Mouse (Mus musculus): ENCODE data around the gene Gdf5.
A peak's percentile ranks its signal among the peaks of the same experiment; 100 is the strongest.

Gdf5 gene

DNA sequence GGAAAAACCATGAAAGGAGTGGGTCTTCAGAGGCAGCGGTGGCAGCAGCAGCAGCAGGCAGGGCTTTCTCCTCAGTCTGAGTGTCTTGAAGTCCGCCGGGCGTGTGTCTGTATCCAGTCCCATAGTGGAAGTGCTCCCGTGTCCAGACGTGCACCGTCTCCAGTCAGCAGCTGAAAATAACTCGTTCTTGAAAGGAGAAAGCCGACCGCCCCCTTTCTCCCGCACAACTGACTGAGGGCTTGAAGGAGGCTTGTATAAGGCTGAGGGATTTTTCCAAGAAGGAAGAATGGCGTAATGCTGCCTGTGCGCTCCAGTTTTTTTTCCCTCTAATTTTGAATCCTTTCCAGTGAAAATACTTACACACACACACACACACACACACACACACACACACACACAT lies at the start of gene Gdf5:
Gdf5 (minus strand) TSS at position 244 of the 400 bp plus-strand sequence.
- DNase-seq: no peak

DNA sequence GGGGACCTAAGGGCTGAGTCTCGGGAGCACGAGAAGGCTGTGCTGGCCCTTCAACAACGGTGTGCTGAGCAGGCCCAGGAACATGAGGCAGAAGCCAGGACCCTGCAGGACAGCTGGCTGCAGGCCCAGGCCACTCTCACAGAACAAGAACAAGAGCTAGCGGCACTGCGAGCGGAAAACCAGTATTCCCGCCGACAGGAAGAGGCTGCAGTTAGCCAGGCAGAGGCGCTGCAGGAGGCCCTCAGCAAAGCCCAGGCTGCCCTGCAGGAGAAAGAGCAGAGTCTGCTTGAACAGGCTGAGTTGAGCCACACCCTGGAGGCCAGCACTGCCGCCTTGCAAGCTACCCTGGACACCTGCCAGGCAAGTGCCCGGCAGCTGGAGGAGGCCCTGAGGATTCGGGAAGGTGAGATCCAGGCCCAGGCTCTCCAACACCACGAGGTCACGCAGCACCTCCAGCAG lies 46.7 kb upstream of the Gdf5 start:
- DNase-seq: no peak

DNA sequence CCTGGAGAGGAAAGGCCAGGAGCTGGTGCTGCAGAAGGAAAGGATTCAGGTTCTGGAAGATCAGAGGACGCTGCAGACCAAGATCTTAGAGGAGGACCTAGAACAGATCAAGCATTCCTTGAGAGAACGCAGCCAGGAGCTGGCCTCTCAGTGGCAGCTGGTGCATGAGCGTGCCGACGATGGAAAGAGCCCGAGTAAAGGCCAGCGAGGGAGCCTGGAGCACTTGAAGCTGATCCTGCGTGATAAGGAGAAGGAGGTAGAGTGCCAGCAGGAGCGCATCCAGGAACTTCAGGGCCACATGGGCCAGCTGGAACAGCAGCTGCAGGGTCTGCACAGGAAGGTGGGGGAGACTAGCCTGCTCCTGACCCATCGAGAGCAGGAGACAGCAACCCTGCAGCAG lies 46.0 kb upstream of the Gdf5 start:
- DNase-seq: no peak

DNA sequence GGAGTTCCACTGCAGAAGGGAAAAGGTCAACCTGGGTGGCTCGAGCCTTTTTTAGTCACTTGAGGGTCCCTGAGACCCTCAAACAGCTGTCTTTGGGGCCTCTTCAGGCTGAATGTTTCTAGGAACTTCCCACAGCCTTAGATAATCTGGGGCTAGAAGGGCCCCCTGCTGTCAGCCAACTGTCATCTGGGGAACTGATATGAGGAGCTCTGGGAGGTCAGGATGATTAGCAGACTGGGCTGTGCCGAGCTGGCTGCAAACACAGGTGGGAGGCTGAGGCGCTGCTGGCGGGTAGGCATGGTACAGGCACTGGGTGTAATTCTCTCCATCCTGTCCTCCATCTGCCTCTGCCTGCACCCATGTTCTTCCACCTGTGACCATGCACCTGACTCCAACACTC lies 43.9 kb upstream of the Gdf5 start:
- peak; percentile 23 for DNase-seq

DNA sequence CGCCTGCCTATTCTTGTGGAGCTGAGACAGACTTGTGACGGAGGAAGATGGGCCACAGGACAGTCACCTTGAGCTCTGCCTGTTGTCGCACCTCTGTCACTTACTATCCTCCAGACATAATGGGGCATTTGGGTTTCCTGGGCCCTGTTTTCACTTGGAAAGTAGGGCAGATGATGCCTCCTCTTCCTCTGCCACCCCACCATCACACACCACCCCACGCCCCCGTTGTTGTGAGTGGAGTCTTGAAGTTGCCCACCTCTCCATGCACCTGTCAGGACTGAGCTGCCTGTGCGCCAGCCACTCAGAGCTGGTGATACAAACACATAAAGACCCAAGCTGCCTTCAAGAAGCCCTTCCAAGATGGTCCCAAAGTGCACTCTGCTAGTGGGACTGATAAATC lies 42.0 kb upstream of the Gdf5 start:
- DNase-seq: peak; percentile 54

DNA sequence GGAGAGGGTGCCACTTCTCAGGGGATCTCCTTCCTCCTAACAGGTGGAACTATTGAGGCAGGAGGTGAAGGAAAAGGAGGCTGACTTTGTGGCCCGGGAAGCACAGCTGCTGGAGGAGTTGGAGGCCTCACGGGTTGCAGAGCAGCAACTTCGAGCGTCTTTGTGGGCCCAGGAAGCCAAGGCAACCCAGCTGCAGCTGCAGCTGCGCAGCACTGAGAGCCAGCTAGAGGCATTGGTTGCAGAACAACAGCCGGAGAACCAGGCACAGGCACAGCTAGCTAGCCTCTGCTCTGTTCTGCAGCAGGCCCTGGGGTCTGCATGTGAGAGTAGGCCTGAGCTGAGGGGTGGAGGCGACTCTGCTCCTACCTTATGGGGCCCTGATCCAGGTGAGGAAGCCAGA lies 40.6 kb upstream of the Gdf5 start:
- peak; percentile 84 for DNase-seq

DNA sequence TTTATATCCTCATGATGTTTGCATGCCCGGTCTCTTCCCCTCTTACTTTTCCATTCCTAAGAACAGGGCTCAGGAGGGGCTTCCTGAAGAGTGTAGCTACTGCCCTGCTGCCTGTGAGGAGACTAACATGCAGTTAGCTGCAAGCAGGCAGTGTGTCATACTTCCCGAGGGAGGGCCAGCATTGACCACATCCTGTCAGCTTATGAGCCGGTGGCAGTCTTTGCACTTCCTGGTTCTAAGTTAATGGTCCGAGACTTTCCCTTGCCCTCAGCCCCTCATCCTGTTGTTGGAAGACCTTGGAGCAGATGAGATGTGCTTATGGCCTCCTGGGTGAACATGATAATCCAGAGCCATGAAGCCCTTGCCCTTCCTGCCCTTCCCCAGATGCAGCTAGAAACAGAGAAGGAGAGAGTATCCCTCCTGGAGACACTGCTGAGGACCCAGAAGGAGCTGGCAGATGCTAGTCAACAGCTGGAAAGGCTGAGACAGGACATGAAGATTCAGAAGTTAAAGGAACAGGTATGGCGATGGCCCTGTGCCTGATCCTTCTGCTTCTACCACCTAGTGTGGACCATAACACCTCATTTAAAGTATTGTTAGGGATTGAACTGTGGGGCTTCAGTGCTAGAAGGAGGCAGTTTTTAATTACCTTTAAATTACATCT lies 34.3 kb upstream of the Gdf5 start:
- DNase-seq: peak; percentile 68

DNA sequence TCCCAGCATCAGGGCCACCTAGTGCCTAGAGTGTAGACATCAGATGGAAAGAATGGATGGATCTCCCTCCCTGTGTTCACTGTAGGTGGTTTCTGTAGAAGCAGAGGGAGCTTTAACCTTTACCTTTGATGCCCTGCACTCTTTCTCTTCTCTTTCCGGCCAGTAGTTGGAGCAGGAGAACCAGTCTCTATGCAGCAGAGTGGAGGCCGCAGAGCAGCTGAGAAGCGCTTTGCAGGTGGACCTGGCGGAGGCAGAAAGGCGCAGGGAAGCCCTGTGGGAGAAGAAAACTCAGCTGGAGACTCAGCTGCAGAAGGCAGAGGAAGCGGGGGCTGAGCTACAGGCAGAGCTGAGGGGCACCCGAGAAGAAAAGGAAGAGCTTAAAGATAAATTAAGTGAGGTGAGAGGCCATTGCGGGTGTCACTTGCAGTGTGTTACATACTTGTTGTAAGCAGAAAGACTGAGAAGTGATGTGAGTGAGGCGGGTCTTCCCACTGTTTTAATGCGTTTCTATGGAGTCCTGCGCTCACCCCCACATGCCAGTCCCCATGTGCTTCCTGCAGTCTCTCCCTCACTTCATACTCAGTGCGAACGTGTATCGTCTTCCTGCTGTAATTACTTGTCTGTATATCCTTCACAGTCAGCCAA lies 29.0 kb upstream of the Gdf5 start:
- DNase-seq: peak; percentile 75

DNA sequence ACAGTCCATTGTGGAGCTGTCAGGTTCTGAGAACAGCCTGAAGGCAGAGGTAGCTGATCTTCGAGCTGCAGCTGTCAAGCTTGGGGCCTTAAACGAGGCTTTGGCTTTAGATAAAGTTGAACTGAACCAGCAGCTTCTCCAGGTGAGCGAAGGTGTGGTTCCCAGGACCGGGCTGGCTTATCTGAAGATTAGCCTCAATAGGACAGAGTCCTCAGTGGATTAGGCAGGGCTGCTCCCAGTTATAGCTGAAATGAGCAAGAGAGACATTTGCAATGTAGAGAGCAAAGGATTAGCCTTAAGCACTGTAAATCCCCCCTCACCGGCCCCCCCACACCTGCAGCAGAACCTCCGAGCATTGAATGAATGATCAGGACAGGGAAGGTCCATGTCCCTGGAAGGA lies 28.2 kb upstream of the Gdf5 start:
- no peak for DNase-seq

DNA sequence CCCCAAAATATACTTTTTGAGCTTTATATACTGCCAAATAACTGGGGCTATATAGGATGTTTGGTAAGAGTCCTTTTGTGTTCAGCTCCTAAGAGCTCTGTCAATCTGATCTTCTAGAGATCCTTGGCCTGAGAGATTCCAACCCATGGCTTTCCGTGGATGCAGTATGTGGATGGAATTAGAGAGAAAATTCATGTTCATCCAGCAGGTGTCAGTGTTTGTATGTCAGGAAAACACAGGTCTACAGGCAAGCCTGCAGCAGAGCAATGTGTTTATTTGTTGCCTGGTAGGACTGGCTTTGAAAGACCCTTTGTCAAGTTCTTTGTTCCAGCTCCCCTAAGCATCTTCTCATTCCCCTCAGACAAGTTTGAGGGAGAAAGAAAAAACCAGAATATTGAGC lies 17.8 kb upstream of the Gdf5 start:
- peak; percentile 18 for DNase-seq

DNA sequence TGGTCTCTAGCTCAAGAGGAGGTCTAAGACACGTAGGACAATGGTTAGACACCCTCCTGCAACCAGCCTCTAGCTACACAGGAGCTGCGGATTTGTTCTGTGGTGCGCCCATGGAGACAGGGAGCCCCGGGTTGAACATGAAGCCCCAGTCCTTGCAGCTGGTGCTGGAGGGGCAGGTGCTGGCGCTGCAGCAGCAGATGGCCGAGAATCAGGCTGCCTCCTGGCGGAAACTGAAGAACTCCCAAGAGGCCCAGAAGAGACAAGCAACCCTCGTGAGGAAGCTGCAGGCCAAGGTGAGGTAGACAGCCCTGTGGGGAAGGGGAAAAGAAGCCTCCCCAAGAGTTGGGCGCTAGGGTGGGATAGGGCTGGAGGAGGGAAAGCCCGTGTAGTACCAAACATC lies 16.7 kb upstream of the Gdf5 start:
- no peak for DNase-seq

DNA sequence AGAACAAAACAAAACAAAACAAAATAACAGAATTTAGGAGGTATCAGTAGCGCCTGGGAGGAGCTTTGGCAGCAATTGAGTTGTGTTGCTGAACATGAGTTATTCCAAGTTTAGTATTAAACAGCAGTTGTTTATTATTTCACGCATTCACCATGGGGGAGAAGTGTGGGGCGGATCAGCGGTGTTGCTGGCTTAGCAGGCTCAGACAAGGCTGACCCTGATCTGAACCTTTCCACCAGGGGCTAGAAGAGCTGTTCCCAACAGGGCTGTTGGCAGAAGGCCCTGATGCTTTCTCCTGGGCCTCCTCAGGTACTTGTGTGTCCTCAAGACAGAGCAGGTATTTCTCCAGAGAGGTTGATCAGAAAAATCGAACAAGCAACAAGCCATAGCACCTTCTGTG lies 14.8 kb upstream of the Gdf5 start:
- DNase-seq: no peak

DNA sequence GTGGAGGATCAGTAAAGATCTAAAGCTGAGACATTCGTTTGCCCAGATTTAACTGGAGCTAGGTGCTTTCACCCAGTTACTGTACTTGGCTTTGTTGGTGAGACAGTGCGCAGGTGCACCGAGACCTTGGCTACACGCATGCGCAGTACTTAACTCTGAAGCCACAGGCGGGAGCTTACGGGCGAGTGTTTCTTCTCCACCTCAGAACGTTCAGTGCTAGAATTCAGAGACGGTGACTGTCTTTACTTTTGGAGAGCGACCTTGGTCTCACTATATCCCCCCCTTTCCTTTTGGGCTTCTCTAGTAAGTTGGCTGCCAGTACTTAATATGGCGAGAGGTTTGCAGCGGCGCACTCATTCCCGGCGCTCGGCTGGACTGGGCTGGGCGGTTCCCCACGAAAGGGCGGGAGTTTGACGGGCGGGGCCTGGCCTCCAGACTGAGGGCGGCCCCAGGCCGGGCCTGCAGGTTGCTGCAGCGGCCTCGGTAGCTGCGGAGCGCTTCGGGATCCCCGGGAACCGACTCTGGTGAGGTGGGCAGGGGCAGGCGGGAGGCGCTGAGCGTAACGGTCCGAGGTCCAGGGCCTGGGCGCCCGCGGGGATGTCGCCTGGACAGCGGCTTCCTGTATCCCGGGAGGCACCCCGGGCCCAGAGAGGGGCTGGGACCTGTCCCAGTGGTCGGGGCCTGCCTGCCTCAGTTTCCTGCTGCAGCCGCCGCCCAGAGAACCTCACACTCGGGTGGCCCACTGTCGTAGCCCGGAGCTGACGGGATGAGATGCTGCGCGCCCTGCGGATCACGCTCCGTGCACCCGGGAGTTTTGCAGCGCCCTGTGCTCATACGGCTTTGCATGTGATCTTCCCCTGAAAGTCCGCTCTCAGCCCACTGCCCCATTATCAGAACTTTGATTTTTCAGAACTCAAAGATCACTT lies 11.2 kb upstream of the Gdf5 start, which contains the start of gene Cep250:
Cep250 (plus strand) TSS at position 325 of the 926 bp plus-strand sequence.
- peak; percentile 88 for DNase-seq

DNA sequence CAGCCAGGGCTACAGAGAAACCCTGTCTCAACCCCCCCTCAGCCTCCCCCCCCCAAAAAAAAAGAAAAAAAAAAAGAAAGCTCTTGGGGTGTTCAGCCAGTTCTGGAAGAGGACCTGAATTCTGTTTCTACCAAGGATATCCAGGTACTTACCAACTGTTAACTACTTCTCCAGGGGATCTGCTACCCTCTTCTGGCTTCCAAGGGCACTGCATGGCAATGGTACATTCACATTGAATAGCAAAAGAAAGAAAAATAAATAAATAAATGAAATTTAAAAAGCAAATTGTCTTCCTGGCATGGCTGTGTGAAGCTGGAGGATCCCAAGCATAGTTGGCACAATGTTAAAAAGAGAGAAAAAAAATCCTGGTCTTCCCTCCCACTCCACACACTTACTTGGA lies 6.8 kb upstream of the Gdf5 start:
- DNase-seq: peak; percentile 60

DNA sequence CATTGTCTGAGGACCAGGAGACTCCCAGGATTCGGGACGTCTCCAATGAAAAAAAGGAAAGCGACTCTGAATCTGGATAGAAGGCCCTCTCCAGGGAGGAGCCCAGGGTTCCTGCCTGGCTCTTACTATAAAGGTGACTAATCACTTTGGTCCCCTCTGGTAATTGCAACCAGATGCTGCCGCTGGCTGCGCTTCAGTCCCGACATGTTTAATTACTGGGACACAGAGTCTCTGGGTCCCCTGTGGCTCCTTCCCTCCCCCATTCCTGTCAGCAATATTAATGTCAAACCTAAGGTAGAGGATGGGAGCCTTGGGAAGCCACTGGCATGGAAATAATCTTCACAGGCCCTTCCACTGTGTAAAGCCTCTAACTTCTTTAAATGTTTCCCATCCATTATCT lies 4.2 kb upstream of the Gdf5 start:
- no peak for DNase-seq

DNA sequence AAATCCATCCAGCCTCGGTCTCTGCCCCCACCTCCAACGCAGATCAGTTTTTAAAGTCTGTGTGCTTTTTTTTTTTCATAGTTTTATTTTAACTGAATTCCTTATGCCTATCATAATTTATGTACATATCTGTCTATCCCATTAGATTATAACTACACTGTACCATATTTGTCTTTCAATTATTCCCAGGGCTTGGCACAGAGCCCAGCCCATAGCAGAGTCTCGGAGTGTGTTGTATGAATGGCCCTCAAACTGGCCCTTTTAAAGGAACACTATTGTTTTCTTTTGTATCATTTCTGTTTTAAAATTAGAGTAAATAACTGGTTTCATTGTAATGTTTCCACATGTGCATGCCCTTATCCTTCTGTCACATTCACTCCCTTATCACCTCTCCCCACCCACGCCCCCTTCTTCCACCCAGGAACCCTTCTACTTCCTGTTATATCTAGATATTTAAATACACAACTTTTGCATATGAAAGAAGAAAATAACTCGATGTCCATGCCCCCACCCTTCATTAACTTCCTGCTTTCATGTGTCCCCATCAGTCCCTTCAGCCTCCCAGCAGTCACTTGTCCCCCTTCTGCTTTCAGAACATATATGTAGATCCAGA lies 2.3 kb upstream of the Gdf5 start:
- DNase-seq: no peak

DNA sequence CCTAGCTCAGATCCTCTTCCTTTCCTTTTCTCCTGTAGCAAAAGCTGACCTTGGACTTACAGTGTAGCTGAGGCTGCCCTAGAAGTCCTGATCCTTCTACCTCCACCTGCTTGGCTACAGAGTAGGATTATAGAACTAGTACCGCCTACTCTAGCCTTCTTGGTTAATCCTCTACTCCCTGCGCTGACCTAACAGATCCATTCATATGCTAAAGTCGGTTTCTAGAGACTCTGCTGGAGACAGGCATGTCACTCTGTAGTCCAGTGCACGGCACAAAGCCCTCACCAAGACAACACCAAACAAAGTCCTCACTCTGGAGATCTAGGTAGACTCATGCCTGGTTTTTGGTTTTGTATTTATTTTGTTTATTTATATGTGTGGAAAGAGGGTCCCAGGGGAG lies 1.3 kb upstream of the Gdf5 start:
- no peak for DNase-seq

DNA sequence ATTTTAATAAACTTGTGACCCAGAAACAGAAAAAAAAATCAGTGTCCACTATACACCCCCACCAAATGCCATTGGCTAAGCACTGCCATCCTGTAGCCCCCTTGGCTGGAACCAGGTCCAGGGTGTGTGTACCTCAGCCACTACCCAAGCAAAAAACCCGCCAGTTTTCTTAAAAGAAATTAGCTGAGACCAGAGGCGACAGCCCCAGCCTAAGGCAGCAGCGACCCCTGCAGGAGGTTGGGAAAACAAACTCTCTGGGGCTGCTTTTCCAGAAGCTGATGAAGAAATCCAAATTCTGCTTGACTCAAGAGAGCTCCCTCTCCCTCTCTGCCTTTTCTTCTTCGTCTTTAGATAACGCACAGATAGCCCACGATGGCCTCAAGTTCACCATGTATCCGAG lies 902 bp upstream of the Gdf5 start:
- DNase-seq: peak; percentile 70

DNA sequence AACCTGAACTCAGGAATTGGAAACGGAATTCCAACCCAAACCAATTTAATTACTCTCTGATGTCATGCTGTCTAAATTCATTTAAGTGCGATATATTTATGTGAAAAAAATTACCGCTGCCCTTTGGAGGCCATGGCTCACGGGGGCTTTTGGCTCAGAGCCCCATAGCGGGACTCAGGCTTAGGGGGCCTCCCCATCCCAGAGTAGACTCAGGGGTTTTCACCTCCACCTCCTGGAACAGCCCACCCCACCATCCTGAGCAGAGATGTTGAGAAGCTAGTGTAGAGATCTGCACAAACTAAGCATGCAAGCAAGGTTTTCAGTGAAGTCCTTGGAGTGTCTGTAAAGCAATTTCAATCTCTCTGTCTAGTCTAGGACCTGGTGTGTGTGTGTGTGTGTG lies 413 bp upstream of the Gdf5 start:
- DNase-seq: no peak

DNA sequence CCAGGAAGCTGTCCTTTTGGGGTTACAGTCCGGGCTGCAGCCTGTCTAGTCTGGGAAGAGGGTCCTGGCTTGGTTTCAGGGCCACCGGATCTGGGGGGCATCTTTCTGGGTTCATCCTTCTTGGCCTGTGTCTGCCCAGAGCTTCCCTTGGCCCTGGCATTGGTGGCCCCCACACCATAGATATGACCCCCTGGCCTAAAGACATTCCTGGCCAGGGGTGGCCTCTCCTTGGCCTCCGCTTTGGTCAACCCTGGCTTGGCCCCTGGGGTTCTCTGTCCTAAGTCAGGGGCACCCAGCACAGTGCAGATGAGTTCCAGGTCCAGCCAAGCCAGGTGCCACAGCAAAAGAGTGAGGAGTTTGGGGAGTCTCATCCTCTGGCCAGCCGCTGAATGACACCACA lies 482 bp downstream of the Gdf5 start:
- no peak for DNase-seq

DNA sequence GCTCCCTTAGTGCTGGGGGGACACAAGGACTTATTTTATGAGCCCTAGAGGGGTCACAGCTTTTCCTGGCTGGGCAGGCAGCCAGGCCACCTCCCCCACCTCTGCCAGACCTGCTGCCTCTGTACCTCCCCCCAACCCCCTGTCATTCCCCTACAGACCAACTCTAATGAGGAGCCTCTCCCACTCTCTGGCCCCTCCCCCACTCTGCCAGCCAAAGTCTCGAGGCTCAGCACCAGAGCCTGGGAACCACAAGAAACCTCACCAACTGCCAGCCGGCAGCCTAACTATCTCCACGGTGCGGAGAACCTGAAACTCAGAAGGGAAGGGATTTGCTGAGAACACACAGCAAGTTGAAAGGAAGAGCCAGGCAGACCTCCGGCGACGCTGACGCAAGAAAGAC lies 1.7 kb downstream of the Gdf5 start:
- DNase-seq: no peak

DNA sequence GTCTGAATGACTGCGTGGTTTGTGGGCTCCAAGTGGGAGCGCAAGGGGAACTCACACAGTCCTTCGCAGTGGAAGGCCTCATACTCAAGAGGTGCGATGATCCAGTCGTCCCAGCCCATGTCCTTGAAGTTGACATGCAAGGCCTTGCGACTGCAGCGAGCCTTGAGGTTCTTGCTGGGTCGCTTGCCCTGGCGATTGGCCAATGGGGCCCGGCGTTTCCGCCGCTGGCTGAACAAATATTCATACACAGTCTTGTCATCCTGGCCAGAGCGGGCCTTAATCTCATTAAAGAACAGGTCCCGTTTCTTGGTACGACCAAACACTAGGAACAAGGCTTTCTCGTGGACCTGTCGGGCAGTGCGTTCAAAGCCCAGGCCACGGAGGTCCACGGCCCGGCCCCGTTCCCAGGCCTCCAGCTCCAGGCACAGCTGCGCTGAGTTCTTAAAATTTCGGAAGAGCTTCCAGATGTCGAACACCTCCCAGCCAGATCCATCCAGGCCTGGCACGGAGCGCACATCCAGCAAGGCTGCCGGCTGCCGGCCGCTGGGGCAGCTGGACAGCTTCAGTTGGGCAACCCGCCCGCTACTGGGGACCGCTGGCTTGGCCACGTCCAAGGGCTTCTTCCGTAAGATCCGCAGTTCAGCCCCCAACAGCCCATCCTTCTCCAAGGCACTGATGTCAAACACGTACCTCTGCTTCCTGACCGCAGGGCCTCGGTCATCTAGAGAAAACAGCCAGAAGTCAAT lies 3.3 kb downstream of the Gdf5 start:
- no peak for DNase-seq

DNA sequence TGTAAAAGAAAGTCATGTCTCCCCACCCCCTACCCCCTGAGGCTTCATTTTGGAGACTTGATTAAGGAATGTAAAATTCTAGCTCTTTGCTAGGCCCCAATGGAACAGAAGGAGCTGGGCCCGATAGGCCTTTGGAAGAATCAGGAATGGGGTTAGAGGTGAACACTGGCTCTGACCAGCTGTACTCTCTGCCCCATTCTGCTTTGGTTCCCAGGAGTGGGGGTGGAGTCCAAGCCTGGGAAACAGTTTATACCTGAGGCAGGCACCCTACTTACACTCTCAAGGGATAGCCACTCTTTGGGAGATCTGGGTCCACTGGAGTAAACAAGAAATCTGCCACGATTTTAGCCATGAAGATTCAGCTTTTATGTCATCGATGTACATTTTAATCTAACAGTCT lies 4.5 kb downstream of the Gdf5 start, which contains the start of gene Gm15557:
Gm15557 (plus strand) TSS at position 48 of the 400 bp plus-strand sequence.
- DNase-seq: no peak
